Mouse (Mus musculus) ES-Bruce4 (cell line): ENCODE measurements around the gene Pth.

Source experiments
- CTCF ChIP-seq: IDR thresholded peaks from one replicate; pipeline ENCODE4 v1.8.1; 2011; ENCODE audit warnings: low read depth, low read length
- EP300 ChIP-seq: IDR thresholded peaks from 2 replicates; pipeline ENCODE4 v1.6.1; 2011; ENCODE audit warnings: low read depth, low read length; ENCODE audit not compliant: insufficient read depth

GRCm38 (mm10) chr7:113388470-113388869 lies at the start of gene Pth:
- TF ChIP-seq CTCF (no peak), EP300 (no peak)
